Mouse (Mus musculus) forebrain, embryonic 11.5 days (tissue): ENCODE measurements around the gene Slc30a4. TPM values are rescaled to one million over a fixed set of nuclear protein-coding genes. Genes with fewer than 3 reads are reported as not detected.

Experiments
- ATAC-seq: fragments of 200-750 bp; cut with Nextera tagmentation; replicated peaks from 2 replicates; pipeline ENCODE4 v1.8.0; 2017; ENCODE audit warnings: moderate TSS enrichment; ENCODE audit not compliant: low FRiP score
- DNase-seq: peaks from one replicate; pipeline ENCODE4 v3.0.0-alpha.2; 2017; ENCODE audit warnings: low spot score
- H3K27ac ChIP-seq: fragments of 300-500 bp; sonication (generic); 2 replicates; pipeline ENCODE4 v1.5.1; 2014; ENCODE audit warnings: low read depth, low read length
- H3K27me3 ChIP-seq: fragments of 300-500 bp; sonication (generic); 2 replicates; pipeline ENCODE4 v1.6.1; 2014; ENCODE audit warnings: mild to moderate bottlenecking, low read length, mixed read lengths; ENCODE audit not compliant: control insufficient read depth, insufficient read depth
- H3K36me3 ChIP-seq: fragments of 300-500 bp; sonication (generic); 2 replicates; pipeline ENCODE4 v1.6.1; 2014; ENCODE audit warnings: mild to moderate bottlenecking, low read length, moderate library complexity, mixed read lengths; ENCODE audit not compliant: control insufficient read depth, insufficient read depth
- H3K4me1 ChIP-seq: fragments of 300-500 bp; sonication (generic); replicated peaks from 2 replicates; pipeline ENCODE4 v1.6.1; 2014; ENCODE audit warnings: low read length, mixed read lengths; ENCODE audit not compliant: control insufficient read depth, insufficient read depth
- H3K4me2 ChIP-seq: fragments of 300-500 bp; sonication (generic); 2 replicates; pipeline ENCODE4 v1.6.1; 2014; ENCODE audit warnings: low read depth, mild to moderate bottlenecking, low read length, moderate library complexity, mixed read lengths; ENCODE audit not compliant: severe bottlenecking
- H3K4me3 ChIP-seq: fragments of 300-500 bp; sonication (generic); 2 replicates; pipeline ENCODE4 v1.5.1; 2014; ENCODE audit warnings: low read depth, low read length
- H3K9ac ChIP-seq: fragments of 300-500 bp; sonication (generic); 2 replicates; pipeline ENCODE4 v1.6.1; 2014; ENCODE audit warnings: low read length
- H3K9me3 ChIP-seq: fragments of 300-500 bp; sonication (generic); 2 replicates; pipeline ENCODE4 v1.6.1; 2016; ENCODE audit warnings: low read length, mixed read lengths; ENCODE audit not compliant: control insufficient read depth
- WGBS: fragments of 180-500 bp; shearing (Covaris S2); extraction: QIAGEN DNeasy Blood & Tissue Kit; methylation state at CpG from one replicate; pipeline ENCODE4 v1.1.7; 2014; 5-methylcytosine and 5-hydroxymethylcytosine counted together
- polyA plus RNA-seq: library from polyadenylated mRNA; unstranded; fragments of >200 nt; fragmentation: Nextera tagmentation; extraction: Ambion mirVana; gene quantifications from 2 replicates; pipeline ENCODE4 v1.2.1, GENCODE M21; 2014

Gene Slc30a4
- polyA plus RNA-seq, 1 experiment from 2014 or later = 6.8 TPM

DNA sequence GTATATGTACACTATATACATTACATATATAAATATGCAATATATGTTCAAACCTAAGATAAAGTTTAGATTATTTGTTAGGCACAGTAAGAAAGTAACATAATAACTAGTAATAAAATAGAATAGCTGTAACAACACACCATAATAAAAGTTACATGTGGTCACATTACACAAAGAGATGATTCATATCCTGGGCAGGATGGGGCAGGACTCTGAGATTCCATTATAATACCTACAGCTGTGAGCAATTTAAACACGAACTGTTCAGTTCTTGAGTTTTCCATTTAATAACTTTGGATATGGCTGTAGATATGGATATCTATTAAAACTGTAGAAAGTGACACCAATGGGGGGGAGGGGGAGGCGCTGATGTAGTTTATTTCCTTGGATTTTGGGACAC lies 4.9 kb downstream of the Slc30a4 start:
- Histone ChIP-seq H3K36me3 (no peaks in the 10 kb centered on the region), H3K4me2 (no peak overlapping the region), H3K9ac (no peak overlapping the region), H3K27ac (no peak overlapping the region), H3K9me3 (no peaks in the 10 kb centered on the region), H3K27me3 (no peaks in the 10 kb centered on the region), H3K4me1 (peaks cover 2% of the 10 kb centered on the region; the same call in 1 of the 2 replicates), H3K4me3 (no peak overlapping the region)
- 89% methylated on average over 2 of the region's 2 CpGs for WGBS
- ATAC-seq = no peak
- DNase-seq = no peak

- WGBS = 81% methylated on average over 6 of the region's 6 CpGs
These were observed 15.8 kb downstream of the Slc30a4 start for GRCm38 (mm10) chr2:122686665-122687064.

DNA sequence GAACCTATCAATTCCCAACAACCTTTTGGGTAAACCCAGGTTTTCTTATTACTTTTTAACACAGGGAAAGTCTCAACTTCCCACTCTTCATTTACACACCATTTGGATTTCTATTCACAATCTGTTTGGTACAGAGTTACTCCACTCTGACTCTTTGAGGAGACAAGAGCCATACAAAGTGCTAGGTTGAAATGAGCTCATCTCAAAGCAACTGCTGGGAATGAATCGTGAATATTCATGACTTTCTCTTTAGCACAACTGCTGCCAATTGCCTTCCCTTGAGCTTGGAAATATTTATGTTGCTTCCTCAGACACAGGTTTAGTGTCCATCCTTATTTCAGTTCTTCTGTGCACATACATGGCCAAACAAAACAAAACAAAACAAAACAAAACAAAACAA lies 18.8 kb downstream of the Slc30a4 start:
- peaks cover 10% of the 10 kb centered on the region for H3K9me3 ChIP-seq
- H3K4me1 ChIP-seq = no peaks in the 10 kb centered on the region
- 81% methylated on average over 1 of the region's 1 CpGs for WGBS
- no peak for DNase-seq
- H3K4me2 ChIP-seq = no peak overlapping the region
- H3K27ac ChIP-seq = no peak overlapping the region
- H3K27me3 ChIP-seq = no peaks in the 10 kb centered on the region
- no peak overlapping the region for H3K4me3 ChIP-seq
- no peak for ATAC-seq
- no peak overlapping the region for H3K9ac ChIP-seq
- H3K36me3 ChIP-seq = no peaks in the 10 kb centered on the region

More at GRCm38 (mm10) chr2:122686665-122687064, 15.8 kb downstream of the Slc30a4 start:
- DNase-seq (no peak), ATAC-seq (no peak)
- Histone ChIP-seq H3K27ac (no peak overlapping the region), H3K4me3 (no peak overlapping the region), H3K9ac (no peak overlapping the region), H3K36me3 (no peaks in the 10 kb centered on the region), H3K4me1 (no peaks in the 10 kb centered on the region), H3K9me3 (peaks cover 6% of the 10 kb centered on the region), H3K4me2 (no peak overlapping the region), H3K27me3 (no peaks in the 10 kb centered on the region)

GRCm38 (mm10) chr2:122682520-122682919 lies 19.9 kb downstream of the Slc30a4 start:
- no peaks in the 10 kb centered on the region for H3K36me3 ChIP-seq
- no peak overlapping the region for H3K4me3 ChIP-seq
- WGBS = 79% methylated on average over 2 of the region's 2 CpGs
- no peak overlapping the region for H3K9ac ChIP-seq
- DNase-seq (no peak), ATAC-seq (no peak)
- H3K27ac ChIP-seq = no peak overlapping the region
- H3K4me1 ChIP-seq = no peaks in the 10 kb centered on the region
- no peak overlapping the region for H3K4me2 ChIP-seq
- H3K27me3 ChIP-seq = no peaks in the 10 kb centered on the region
- H3K9me3 ChIP-seq = peaks cover 10% of the 10 kb centered on the region

DNA sequence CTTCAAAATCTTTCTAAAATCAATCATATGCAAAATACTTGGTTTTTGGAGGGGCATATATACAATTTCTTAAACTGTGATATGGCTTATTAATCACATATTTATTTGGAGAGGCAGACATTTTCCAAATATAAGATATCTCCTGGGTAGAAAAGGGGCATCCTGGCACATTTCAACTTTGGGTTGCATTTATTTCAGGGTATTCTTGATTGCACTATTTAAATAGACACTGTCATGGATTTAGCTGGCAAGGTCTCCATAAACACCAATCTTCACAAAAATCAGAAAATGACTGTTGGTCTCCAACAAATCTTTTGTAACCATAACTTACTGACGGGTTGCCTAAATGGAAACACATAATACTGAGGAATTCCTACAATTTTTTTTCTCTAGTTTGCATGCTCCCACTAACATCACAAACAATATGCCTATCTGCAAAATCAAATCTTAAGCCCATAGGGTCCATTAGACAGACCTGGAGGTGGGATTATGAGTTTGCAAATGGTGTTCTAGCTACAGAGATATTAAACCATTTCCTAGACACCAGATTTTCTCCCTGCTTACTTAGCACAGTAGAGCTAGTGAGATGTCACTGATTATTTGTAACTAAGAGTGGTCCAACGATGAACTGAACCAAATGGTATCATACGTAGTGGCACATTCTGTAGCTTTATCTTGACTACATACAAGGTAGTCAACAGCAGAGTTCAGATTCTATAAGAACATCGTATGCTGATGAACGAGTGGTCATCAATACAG lies 20.9 kb downstream of the Slc30a4 start:
- Histone ChIP-seq H3K9me3 (peaks cover 10% of the 10 kb centered on the region), H3K36me3 (no peaks in the 10 kb centered on the region), H3K9ac (no peak overlapping the region), H3K4me1 (no peaks in the 10 kb centered on the region), H3K27me3 (no peaks in the 10 kb centered on the region), H3K4me3 (no peak overlapping the region), H3K4me2 (no peak overlapping the region), H3K27ac (no peak overlapping the region)
- WGBS = 84% methylated on average over 5 of the region's 5 CpGs
- no peak for DNase-seq
- peak; percentile 44 for ATAC-seq

DNA sequence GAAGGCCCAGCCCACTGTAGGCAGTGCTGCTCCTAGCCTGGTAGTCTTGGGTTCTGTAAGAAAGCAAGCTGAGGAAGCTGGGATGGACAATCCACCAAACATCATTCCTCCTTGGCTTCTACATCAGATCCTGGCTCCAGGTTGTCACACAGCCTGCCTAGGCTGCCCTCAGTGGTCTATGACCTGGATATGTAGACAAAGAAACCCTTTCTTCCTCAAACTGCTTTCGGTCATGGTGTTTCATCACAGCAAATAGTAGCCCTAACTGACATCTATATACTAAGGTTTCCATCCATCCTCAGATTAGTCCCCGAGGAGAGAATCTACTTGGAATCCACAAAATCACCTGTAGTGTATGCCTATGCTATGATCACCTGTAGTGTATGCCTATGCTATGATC lies 27.3 kb downstream of the Slc30a4 start:
- H3K9ac ChIP-seq = no peak overlapping the region
- WGBS = 96% methylated on average over 2 of the region's 2 CpGs
- H3K36me3 ChIP-seq = no peaks in the 10 kb centered on the region
- ATAC-seq = no peak
- no peak overlapping the region for H3K4me2 ChIP-seq
- H3K4me1 ChIP-seq = no peaks in the 10 kb centered on the region
- DNase-seq = no peak
- no peaks in the 10 kb centered on the region for H3K27me3 ChIP-seq
- no peak overlapping the region for H3K27ac ChIP-seq
- H3K9me3 ChIP-seq = no peaks in the 10 kb centered on the region
- H3K4me3 ChIP-seq = no peak overlapping the region

DNA sequence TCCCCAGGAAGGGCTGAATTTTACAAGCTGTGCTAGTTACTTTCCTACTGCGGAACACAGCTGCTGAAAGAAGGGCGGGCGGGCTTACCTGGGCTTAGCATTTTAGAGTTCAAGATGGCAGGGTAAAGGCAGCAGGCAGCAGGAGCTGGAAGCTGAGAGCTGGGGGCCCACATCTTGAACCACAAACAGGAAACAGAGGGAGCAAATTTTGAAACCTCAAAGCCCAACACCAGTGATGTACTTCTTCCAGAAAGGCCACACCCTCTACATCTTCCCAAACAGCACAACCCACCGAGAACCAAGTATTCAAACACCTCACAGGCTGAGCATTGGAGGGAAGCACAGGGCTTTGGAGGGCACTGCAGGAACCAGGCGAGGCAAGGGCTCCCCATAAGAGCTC lies 29.6 kb downstream of the Slc30a4 start:
- ATAC-seq = no peak
- H3K9me3 ChIP-seq = no peaks in the 10 kb centered on the region
- H3K27ac ChIP-seq = no peak overlapping the region
- no peaks in the 10 kb centered on the region for H3K27me3 ChIP-seq
- no peaks in the 10 kb centered on the region for H3K4me1 ChIP-seq
- H3K4me3 ChIP-seq = no peak overlapping the region
- no peak for DNase-seq
- H3K4me2 ChIP-seq = no peak overlapping the region
- H3K9ac ChIP-seq = no peak overlapping the region
- H3K36me3 ChIP-seq = no peaks in the 10 kb centered on the region
- WGBS = 79% methylated on average over 5 of the region's 5 CpGs

DNA sequence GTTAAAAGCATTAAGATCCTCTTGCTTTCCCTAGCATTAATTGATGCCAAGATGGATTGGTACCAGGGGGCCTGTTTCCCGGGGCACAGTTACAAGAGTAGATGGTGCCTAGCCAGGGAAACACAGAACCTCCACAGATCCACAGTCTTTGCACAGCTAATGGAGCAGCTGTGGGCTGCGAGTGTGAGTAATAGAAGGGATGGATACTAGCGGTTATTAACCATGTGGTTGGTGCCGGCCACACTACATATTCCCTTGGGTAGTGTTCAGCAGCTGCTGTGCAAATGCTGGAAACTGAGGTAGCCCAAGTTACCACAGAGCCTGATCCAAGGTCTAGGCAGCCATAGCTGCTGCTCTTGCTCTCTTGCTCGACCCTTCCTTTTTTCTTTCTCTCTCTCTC lies 30.7 kb downstream of the Slc30a4 start:
- no peak for DNase-seq
- no peaks in the 10 kb centered on the region for H3K27me3 ChIP-seq
- no peak for ATAC-seq
- WGBS = 83% methylated on average over 5 of the region's 5 CpGs
- H3K36me3 ChIP-seq = no peaks in the 10 kb centered on the region
- no peaks in the 10 kb centered on the region for H3K4me1 ChIP-seq
- no peak overlapping the region for H3K27ac ChIP-seq
- H3K4me3 ChIP-seq = no peak overlapping the region
- no peak overlapping the region for H3K4me2 ChIP-seq
- no peaks in the 10 kb centered on the region for H3K9me3 ChIP-seq
- H3K9ac ChIP-seq = no peak overlapping the region

DNA sequence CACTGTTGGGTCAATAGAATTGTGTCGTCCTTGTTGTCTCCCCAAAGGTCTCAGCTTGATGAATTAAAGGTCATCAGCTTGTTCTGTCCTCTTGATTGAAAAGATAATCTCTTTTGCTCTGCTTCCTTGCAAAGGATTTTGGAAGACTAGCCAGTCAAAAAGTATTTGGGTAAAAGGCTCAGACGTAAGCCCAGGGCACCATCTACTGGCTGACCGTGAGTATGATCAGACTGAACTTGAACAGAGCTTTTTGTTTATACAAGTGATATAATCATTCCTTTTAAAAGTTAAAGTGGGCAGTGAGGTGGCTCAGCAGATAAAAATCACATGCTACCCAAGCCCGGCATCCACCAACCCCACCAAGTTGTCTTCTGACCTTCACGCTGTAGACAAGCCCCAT lies 34.6 kb downstream of the Slc30a4 start:
- Histone ChIP-seq H3K36me3 (no peaks in the 10 kb centered on the region), H3K4me1 (no peaks in the 10 kb centered on the region), H3K27me3 (no peaks in the 10 kb centered on the region), H3K4me3 (no peak overlapping the region), H3K9ac (no peak overlapping the region), H3K27ac (no peak overlapping the region), H3K4me2 (no peak overlapping the region), H3K9me3 (no peaks in the 10 kb centered on the region)
- ATAC-seq (no peak), DNase-seq (no peak)
- 59% methylated on average over 5 of the region's 5 CpGs for WGBS
